Mouse (Mus musculus) limb, embryonic 14.5 days (tissue): ENCODE results near the gene Sdc4. TPM values are rescaled to one million over a fixed set of nuclear protein-coding genes. Genes with fewer than 3 reads are reported as not detected.

ENCODE experiments used
- ATAC-seq: fragments of 200-750 bp; cut with Nextera tagmentation; 2 replicates; pipeline ENCODE4 v1.8.0; 2017; ENCODE audit warnings: low read depth, moderate number of reproducible peaks, moderate TSS enrichment; ENCODE audit not compliant: low FRiP score
- DNase-seq: peaks from one replicate; pipeline ENCODE4 v3.0.0-alpha.2; 2015; ENCODE audit warnings: low spot score
- H3K27ac ChIP-seq: fragments of 300-500 bp; sonication (generic); replicated peaks from 2 replicates; pipeline ENCODE4 v1.5.1; 2014; ENCODE audit warnings: low read depth, mild to moderate bottlenecking, low read length, moderate library complexity, mixed read lengths
- H3K27me3 ChIP-seq: fragments of 300-500 bp; sonication (generic); 2 replicates; pipeline ENCODE4 v1.6.1; 2014; ENCODE audit warnings: low read length, mixed read lengths; ENCODE audit not compliant: control insufficient read depth, insufficient read depth
- H3K36me3 ChIP-seq: fragments of 300-500 bp; sonication (generic); 2 replicates; pipeline ENCODE4 v1.6.1; 2014; ENCODE audit warnings: mild to moderate bottlenecking, low read length, moderate library complexity, mixed read lengths; ENCODE audit not compliant: control insufficient read depth, insufficient read depth
- H3K4me1 ChIP-seq: fragments of 300-500 bp; sonication (generic); 2 replicates; pipeline ENCODE4 v1.6.1; 2014; ENCODE audit warnings: antibody characterized with exemption, low read length, mixed read lengths; ENCODE audit not compliant: control insufficient read depth, insufficient read depth
- H3K4me2 ChIP-seq: fragments of 300-500 bp; sonication (generic); replicated peaks from 2 replicates; pipeline ENCODE4 v1.6.1; 2014; ENCODE audit warnings: low read depth, mild to moderate bottlenecking, low read length, moderate library complexity; ENCODE audit not compliant: severe bottlenecking
- H3K4me3 ChIP-seq: fragments of 300-500 bp; sonication (generic); replicated peaks from 2 replicates; pipeline ENCODE4 v1.5.1; 2014; ENCODE audit warnings: low read length
- H3K9ac ChIP-seq: fragments of 300-500 bp; sonication (generic); 2 replicates; pipeline ENCODE4 v1.6.1; 2014; ENCODE audit warnings: mild to moderate bottlenecking, low read depth, low read length, moderate library complexity; ENCODE audit not compliant: severe bottlenecking
- H3K9me3 ChIP-seq: fragments of 300-500 bp; sonication (generic); 2 replicates; pipeline ENCODE4 v1.6.1; 2016; ENCODE audit warnings: low read length; ENCODE audit not compliant: control insufficient read depth
- POLR2A ChIP-seq: fragments of 200-500 bp; IDR thresholded peaks from 2 replicates; pipeline ENCODE4 v1.8.0; 2012; ENCODE audit warnings: inconsistent platforms, mild to moderate bottlenecking, moderate library complexity, borderline replicate concordance; ENCODE audit not compliant: insufficient read depth, insufficient read length; ENCODE audit errors: extremely low read depth
- WGBS: fragments of 180-500 bp; shearing (Covaris S2); extraction: QIAGEN DNeasy Blood & Tissue Kit; methylation state at CpG from one replicate; pipeline ENCODE4 v1.1.7; 2014; 5-methylcytosine and 5-hydroxymethylcytosine counted together
- polyA plus RNA-seq, 2 experiments: library from polyadenylated mRNA; depleted of rRNA in 1 of 2; stranded (reverse) in 1 of 2; unstranded in 1 of 2; fragments of >200 nt; fragmentation: Nextera tagmentation in 1 of 2; extraction: Ambion mirVana in 1 of 2; gene quantifications; 2 replicates each; pipeline versions ENCODE4 v1.2.1 to v1.2.3; 2012 to 2014

Sdc4 gene
- polyA plus RNA-seq, 2 experiments = 27.4 to 65.9 TPM

DNA sequence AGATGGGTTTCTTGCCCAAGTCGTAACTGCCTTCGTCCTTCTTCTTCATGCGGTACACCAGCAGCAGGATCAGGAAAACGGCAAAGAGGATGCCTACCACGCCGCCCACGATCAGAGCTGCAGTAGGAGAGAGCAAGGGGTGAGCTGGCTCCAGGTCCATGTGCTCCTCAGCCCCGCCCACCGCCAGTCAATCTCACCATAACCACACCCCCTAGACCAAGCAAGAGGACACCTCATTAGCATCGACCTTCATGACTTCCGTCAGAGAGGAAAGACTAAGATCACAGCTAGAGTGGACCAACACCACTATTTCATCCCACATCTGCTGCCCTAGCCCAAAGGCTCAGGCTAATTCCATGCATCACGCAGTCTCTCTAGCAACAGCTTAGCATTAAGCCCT, 17.6 kb downstream of the Sdc4 start:
- Histone ChIP-seq H3K27ac (no peak overlapping the region), H3K4me2 (no peak overlapping the region), H3K9ac (no peak overlapping the region), H3K4me3 (no peak overlapping the region), H3K27me3 (no peaks in the 10 kb centered on the region), H3K36me3 (peaks cover 57% of the 10 kb centered on the region), H3K4me1 (peaks cover 13% of the 10 kb centered on the region), H3K9me3 (no peaks in the 10 kb centered on the region)
- WGBS = 26% methylated on average over 12 of the region's 12 CpGs
- TF ChIP-seq POLR2A = no peak
- ATAC-seq (no peak), DNase-seq (no peak)

DNA sequence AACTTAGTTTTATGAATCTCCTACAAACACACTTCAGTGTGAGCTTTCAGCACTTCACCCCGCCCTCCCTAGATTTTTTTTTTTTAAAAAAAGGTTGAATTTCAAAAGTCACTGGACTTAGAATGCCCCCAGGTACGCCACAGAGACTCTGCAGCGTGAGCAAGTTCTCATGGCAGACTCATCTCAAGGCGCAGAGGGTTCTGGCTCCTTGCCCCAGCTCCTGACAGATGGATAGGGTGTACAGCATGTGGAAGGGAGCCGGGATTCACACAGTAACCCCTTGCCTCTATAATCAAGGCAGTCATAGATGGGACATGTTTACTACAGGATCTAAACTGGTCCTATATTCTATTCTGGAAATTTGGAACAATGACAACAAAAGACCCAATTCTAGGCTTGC, 18.3 kb downstream of the Sdc4 start:
- ATAC-seq = no peak
- peaks cover 57% of the 10 kb centered on the region for H3K36me3 ChIP-seq

DNA sequence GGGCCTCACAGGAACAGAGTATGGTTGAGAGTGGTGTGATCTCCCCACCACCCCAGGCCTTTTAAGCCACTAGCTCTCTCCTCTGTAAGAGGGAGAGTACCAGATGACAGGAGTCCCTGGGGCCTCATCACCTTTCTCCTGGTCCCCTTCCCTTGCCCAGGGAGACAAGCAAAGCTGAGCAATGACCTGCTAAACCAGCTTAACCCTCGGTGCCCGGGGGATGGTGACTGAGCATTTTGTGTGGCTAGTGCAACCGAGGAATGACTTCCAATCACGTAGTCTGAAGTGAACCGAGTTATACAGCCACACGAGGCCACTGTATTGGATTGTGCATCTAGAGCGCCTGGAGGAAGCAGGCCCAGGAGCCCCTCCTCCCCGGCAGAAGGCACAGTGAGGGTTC, 19.3 kb downstream of the Sdc4 start:
- no peak overlapping the region for H3K9ac ChIP-seq
- no peak overlapping the region for H3K4me2 ChIP-seq
- H3K4me3 ChIP-seq = no peak overlapping the region
- DNase-seq (no peak), ATAC-seq (no peak)
- WGBS = 89% methylated on average over 8 of the region's 8 CpGs
- peaks cover 55% of the 10 kb centered on the region for H3K36me3 ChIP-seq
- H3K27me3 ChIP-seq = no peaks in the 10 kb centered on the region
- H3K4me1 ChIP-seq = 0 out of 2 replicates have a peak, but pooled peaks cover 4% of the 10 kb centered on the region
- H3K9me3 ChIP-seq = no peaks in the 10 kb centered on the region
- TF ChIP-seq POLR2A = no peak
- H3K27ac ChIP-seq = no peak overlapping the region

More for the DNA sequence above, 18.3 kb downstream of the Sdc4 start:
- no peak overlapping the region for H3K4me3 ChIP-seq
- H3K9me3 ChIP-seq = no peaks in the 10 kb centered on the region
- H3K4me2 ChIP-seq = no peak overlapping the region
- TF ChIP-seq POLR2A = no peak
- H3K9ac ChIP-seq = no peak overlapping the region
- H3K27ac ChIP-seq = no peak overlapping the region
- peaks cover 6% of the 10 kb centered on the region; the same call in 1 of the 2 replicates for H3K4me1 ChIP-seq
- WGBS = 75% methylated on average over 5 of the region's 5 CpGs
- no peaks in the 10 kb centered on the region for H3K27me3 ChIP-seq
- DNase-seq = no peak

DNA sequence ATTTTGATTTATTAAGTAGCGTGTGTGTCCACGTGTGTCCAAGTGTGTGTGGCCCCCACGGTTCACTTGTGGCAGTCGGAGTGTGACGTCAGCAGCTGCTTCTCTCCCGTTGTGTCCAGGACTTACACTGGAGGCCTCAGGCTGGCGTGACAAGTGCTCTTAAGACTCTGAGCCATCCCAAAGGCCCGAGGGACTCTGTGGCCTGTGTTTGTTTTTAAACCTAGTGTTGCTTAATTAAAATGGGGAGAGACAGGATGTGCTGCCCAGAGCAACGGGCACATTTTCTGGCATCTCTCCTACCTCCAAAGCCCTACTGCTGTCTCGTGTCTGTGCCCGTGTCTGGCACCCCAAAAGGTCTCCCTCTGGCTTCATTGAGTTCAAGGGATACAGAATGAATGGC, 20.2 kb downstream of the Sdc4 start:
- ATAC-seq = no peak
- no peaks in the 10 kb centered on the region for H3K9me3 ChIP-seq
- H3K36me3 ChIP-seq = peaks cover 47% of the 10 kb centered on the region

DNA sequence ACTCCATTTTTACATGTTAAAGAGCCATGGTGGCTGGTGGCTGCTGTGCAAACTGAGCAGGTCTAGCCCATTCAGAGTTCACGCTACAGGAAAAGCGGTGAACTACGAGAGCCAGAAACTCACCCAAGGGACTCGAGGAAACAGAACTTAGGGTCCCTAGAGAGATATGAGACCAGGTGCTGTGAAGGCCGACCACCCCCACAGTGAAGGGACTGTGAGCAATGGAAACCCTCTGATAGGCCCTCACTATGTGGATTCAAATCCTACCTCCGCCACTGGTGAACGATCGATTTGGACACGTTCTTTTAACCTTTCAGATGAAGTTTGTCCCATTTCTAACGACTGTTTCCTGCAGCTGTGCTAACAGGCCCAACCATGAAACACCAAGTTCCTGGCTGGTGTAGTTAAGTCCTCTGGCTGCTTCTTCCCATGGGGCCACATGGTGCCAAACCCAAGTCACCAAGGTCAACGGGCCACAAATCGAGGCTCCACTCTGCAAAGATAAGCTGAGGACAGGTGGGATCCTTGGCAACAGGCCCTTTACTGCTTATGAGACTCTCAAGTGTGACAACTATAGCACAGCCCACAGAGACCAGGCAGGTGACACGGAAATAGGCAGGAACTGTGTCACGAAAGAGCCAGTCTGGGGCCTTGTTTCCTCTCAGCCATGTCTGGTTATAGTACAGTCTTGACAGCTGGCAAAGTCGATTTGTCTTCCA, 20.9 kb downstream of the Sdc4 start:
- no peak overlapping the region for H3K4me2 ChIP-seq
- no peak for TF ChIP-seq POLR2A
- H3K27ac ChIP-seq = peak overlapping the region; percentile 58; the same call in 1 of the 2 replicates
- peaks cover 41% of the 10 kb centered on the region for H3K36me3 ChIP-seq
- WGBS = 80% methylated on average over 15 of the region's 15 CpGs
- H3K9me3 ChIP-seq = no peaks in the 10 kb centered on the region
- no peaks in the 10 kb centered on the region for H3K27me3 ChIP-seq
- ATAC-seq (no peak), DNase-seq (no peak)
- no peak overlapping the region for H3K9ac ChIP-seq
- no peak overlapping the region for H3K4me3 ChIP-seq
- H3K4me1 ChIP-seq = peaks cover 13% of the 10 kb centered on the region; the same call in 1 of the 2 replicates

More for the DNA sequence above, 20.2 kb downstream of the Sdc4 start:
- H3K4me3 ChIP-seq = no peak overlapping the region
- H3K9ac ChIP-seq = no peak overlapping the region
- no peak overlapping the region for H3K27ac ChIP-seq
- no peak overlapping the region for H3K4me2 ChIP-seq
- no peaks in the 10 kb centered on the region for H3K27me3 ChIP-seq
- no peak for TF ChIP-seq POLR2A
- 87% methylated on average over 11 of the region's 11 CpGs for WGBS
- H3K4me1 ChIP-seq = peaks cover 10% of the 10 kb centered on the region; the same call in 1 of the 2 replicates
- no peak for DNase-seq
